Mouse (Mus musculus): ENCODE measurements at regions not wholly inside any gene's neighbourhood (a gene's known extent, or its start where the extent isn't known, plus 50 kb on each side); places are given as distances from the start of the nearest gene placed in this dataset.

- Histone ChIP-seq H3K9me3 (no peaks in the 10 kb centered on the region), H3K4me3 (no peak overlapping the region), H3K36me3 (no peaks in the 10 kb centered on the region), H3K27ac (no peak overlapping the region), H3K4me1 (peaks cover 43% of the 10 kb centered on the region), H3K27me3 (ENCODE audit: insufficient read depth, poor library complexity, severe bottlenecking) (peaks cover 4% of the 10 kb centered on the region; the same call in 1 of the 2 replicates)
- WGBS: 76% methylated on average over 4 of the region's 4 CpGs
- DNase-seq (ENCODE audit: low spot score): no peak
These were observed 186.8 kb upstream of the Lpp start for GRCm38 (mm10) chr16:24206461-24206861.

- 80% methylated on average over 5 of the region's 5 CpGs for WGBS
- Histone ChIP-seq H3K36me3 (no peaks in the 10 kb centered on the region), H3K4me3 (no peak overlapping the region), H3K27me3 (ENCODE audit: insufficient read depth, poor library complexity, severe bottlenecking) (peaks cover 4% of the 10 kb centered on the region; the same call in 1 of the 2 replicates), H3K4me1 (peaks cover 47% of the 10 kb centered on the region), H3K9me3 (no peaks in the 10 kb centered on the region), H3K27ac (no peak overlapping the region; the same call in 1 of the 2 replicates)
- DNase-seq (ENCODE audit: low spot score): no peak
These were observed 187.7 kb upstream of the Lpp start for GRCm38 (mm10) chr16:24205594-24205993.

- no peak overlapping the region for H3K27ac ChIP-seq
- H3K4me1 ChIP-seq: peaks cover 57% of the 10 kb centered on the region
- 77% methylated on average over 4 of the region's 4 CpGs for WGBS
- H3K36me3 ChIP-seq: no peaks in the 10 kb centered on the region
- DNase-seq (ENCODE audit: low spot score): no peak
- peaks cover 4% of the 10 kb centered on the region; the same call in 1 of the 2 replicates for H3K27me3 ChIP-seq (ENCODE audit: insufficient read depth, poor library complexity, severe bottlenecking)
- no peaks in the 10 kb centered on the region for H3K9me3 ChIP-seq
- H3K4me3 ChIP-seq: no peak overlapping the region
These were observed 189.1 kb upstream of the Lpp start for GRCm38 (mm10) chr16:24204064-24204730.

DNA sequence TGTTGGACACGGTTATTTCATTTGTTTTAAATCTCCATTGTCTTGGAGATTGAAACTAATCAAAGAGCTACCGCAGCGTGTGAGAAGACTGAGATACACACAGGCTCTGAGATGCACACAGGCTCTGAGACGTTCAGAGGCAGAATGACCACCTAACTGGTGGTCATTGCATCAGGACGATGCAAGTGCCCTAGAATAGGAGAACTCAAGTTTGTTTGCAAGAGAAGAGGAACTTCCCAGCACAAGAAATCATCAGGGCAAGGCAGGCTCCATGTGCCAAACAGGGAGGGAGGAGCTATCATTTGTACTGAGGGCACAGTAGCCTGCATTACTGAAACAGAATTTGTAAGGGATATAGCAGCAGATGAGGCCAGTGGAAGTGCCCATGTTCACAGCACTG is 190.7 kb upstream of the Lpp start:
- Histone ChIP-seq H3K4me3 (no peak overlapping the region), H3K27me3 (ENCODE audit: insufficient read depth, poor library complexity, severe bottlenecking) (no peaks in the 10 kb centered on the region), H3K4me1 (peaks cover 57% of the 10 kb centered on the region), H3K9me3 (no peaks in the 10 kb centered on the region), H3K27ac (peak overlapping the region; percentile 79; the same call in 1 of the 2 replicates), H3K36me3 (no peaks in the 10 kb centered on the region)
- no peak for DNase-seq (ENCODE audit: low spot score)
- WGBS: 80% methylated on average over 5 of the region's 5 CpGs

GRCm38 (mm10) chr16:24201455-24201854 is 191.9 kb upstream of the Lpp start:
- 48% methylated on average over 7 of the region's 7 CpGs for WGBS
- Histone ChIP-seq H3K4me1 (peaks cover 55% of the 10 kb centered on the region), H3K4me3 (no peak overlapping the region), H3K27ac (peak overlapping the region; percentile 79), H3K36me3 (no peaks in the 10 kb centered on the region), H3K27me3 (ENCODE audit: insufficient read depth, poor library complexity, severe bottlenecking) (no peaks in the 10 kb centered on the region), H3K9me3 (no peaks in the 10 kb centered on the region)
- DNase-seq (ENCODE audit: low spot score): no peak

DNA sequence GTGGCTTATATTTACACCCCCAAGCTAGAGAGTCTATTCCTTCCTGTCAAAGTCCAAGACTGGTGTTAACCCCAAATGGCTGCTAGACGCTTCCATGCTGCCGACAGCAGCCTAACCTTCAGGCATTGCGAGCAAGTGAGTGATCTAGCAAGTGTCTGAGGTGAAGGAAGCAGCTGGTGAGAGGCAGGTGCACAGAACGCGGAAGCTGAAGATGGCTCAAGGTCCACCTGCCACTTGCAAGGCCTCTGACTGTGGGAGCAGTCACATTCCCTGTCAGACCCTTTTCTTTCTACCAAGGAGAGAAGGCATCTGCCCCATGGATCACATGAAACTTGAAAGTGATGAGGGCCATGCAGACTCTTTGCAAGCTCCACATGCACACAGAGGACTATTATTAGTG is 193.1 kb upstream of the Lpp start:
- WGBS: 88% methylated on average over 5 of the region's 5 CpGs
- H3K4me3 ChIP-seq: no peak overlapping the region
- no peak overlapping the region for H3K27ac ChIP-seq
- H3K4me1 ChIP-seq: peaks cover 45% of the 10 kb centered on the region
- no peaks in the 10 kb centered on the region for H3K27me3 ChIP-seq (ENCODE audit: insufficient read depth, poor library complexity, severe bottlenecking)
- no peak for DNase-seq (ENCODE audit: low spot score)
- H3K9me3 ChIP-seq: no peaks in the 10 kb centered on the region
- H3K36me3 ChIP-seq: no peaks in the 10 kb centered on the region

GRCm38 (mm10) chr16:24199408-24200167 is 193.7 kb upstream of the Lpp start:
- no peak for DNase-seq (ENCODE audit: low spot score)
- no peak overlapping the region for H3K27ac ChIP-seq
- WGBS: 84% methylated on average over 18 of the region's 18 CpGs
- no peaks in the 10 kb centered on the region for H3K9me3 ChIP-seq
- H3K4me1 ChIP-seq: peaks cover 44% of the 10 kb centered on the region
- H3K27me3 ChIP-seq (ENCODE audit: insufficient read depth, poor library complexity, severe bottlenecking): no peaks in the 10 kb centered on the region
- H3K4me3 ChIP-seq: no peak overlapping the region
- no peaks in the 10 kb centered on the region for H3K36me3 ChIP-seq

GRCm38 (mm10) chr16:24198291-24198690 is 195.0 kb upstream of the Lpp start:
- no peak for DNase-seq (ENCODE audit: low spot score)
- Histone ChIP-seq H3K4me3 (no peak overlapping the region), H3K9me3 (no peaks in the 10 kb centered on the region), H3K27me3 (ENCODE audit: insufficient read depth, poor library complexity, severe bottlenecking) (no peaks in the 10 kb centered on the region), H3K4me1 (peaks cover 38% of the 10 kb centered on the region), H3K36me3 (no peaks in the 10 kb centered on the region), H3K27ac (no peak overlapping the region)

- no peak for DNase-seq (ENCODE audit: low spot score)
- WGBS: 80% methylated on average over 5 of the region's 5 CpGs
These were observed 195.7 kb upstream of the Lpp start for GRCm38 (mm10) chr16:24197618-24198017.

DNA sequence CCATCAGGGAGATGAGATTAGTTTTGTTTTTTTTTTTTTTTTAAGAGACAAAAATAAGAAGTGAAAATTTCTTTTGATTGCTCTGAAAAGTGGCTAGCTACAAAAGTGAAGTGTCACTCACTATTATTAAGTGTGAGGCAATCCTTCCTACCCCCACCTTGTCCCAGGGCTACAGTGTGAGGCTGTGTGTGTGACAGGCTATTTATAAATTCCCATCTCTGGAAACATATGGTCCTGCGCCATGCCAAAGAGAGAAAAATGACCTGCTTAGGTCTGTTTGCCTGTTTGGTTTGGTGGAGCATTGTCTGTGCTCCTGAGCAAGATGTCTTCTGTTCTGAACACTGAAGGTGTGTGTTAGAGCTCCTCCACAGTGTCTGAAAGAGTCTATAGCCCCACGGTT is 199.4 kb upstream of the Lpp start:
- H3K36me3 ChIP-seq: no peaks in the 10 kb centered on the region
- WGBS: 52% methylated on average over 2 of the region's 2 CpGs
- peaks cover 9% of the 10 kb centered on the region for H3K4me1 ChIP-seq
- no peaks in the 10 kb centered on the region for H3K9me3 ChIP-seq
- H3K27me3 ChIP-seq (ENCODE audit: insufficient read depth, poor library complexity, severe bottlenecking): no peaks in the 10 kb centered on the region
- H3K4me3 ChIP-seq: no peak overlapping the region
- no peak for DNase-seq (ENCODE audit: low spot score)
- no peak overlapping the region for H3K27ac ChIP-seq

More at GRCm38 (mm10) chr16:24197618-24198017, 195.7 kb upstream of the Lpp start:
- Histone ChIP-seq H3K36me3 (no peaks in the 10 kb centered on the region), H3K4me1 (peaks cover 35% of the 10 kb centered on the region), H3K4me3 (no peak overlapping the region), H3K27ac (no peak overlapping the region), H3K27me3 (ENCODE audit: insufficient read depth, poor library complexity, severe bottlenecking) (no peaks in the 10 kb centered on the region), H3K9me3 (no peaks in the 10 kb centered on the region)

GRCm38 (mm10) chr16:24193251-24193873 is 199.9 kb upstream of the Lpp start:
- WGBS: 62% methylated on average over 15 of the region's 15 CpGs
- Histone ChIP-seq H3K36me3 (no peaks in the 10 kb centered on the region), H3K27ac (no peak overlapping the region), H3K4me3 (no peak overlapping the region), H3K27me3 (ENCODE audit: insufficient read depth, poor library complexity, severe bottlenecking) (no peaks in the 10 kb centered on the region), H3K4me1 (peaks cover 9% of the 10 kb centered on the region), H3K9me3 (no peaks in the 10 kb centered on the region)
- no peak for DNase-seq (ENCODE audit: low spot score)

- WGBS: 70% methylated on average over 1 of the region's 1 CpGs
- DNase-seq (ENCODE audit: low spot score): no peak
- Histone ChIP-seq H3K36me3 (no peaks in the 10 kb centered on the region), H3K27me3 (ENCODE audit: insufficient read depth, poor library complexity, severe bottlenecking) (no peaks in the 10 kb centered on the region), H3K27ac (no peak overlapping the region), H3K4me1 (peaks cover 12% of the 10 kb centered on the region), H3K9me3 (no peaks in the 10 kb centered on the region), H3K4me3 (no peak overlapping the region)
These were observed 201.3 kb upstream of the Lpp start for GRCm38 (mm10) chr16:24192013-24192412.

DNA sequence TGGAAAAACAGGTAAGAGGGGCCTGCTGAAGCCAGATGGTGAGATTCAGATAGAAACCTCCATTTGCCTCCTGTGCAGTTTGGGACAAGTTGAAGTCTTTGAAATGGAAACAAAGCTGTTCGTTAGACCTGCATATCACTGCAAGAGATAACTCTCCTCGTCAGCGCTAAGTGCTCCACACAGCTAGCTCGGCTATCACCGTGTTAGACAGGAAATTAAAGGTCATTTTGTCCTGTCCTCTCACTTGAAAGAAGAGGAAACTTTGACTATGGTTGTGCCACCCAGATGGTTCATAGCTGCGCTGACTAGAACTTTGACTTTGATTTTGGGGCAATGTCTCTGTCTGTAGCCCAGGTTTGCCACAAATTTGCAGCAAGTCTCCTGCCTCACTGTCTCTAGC is 198.5 kb upstream of the Bcl6 start:
- Histone ChIP-seq H3K36me3 (no peaks in the 10 kb centered on the region), H3K27ac (no peak overlapping the region), H3K27me3 (ENCODE audit: insufficient read depth, poor library complexity, severe bottlenecking) (no peaks in the 10 kb centered on the region), H3K4me3 (no peak overlapping the region), H3K4me1 (peaks cover 17% of the 10 kb centered on the region; the same call in 1 of the 2 replicates), H3K9me3 (no peaks in the 10 kb centered on the region)
- 30% methylated on average over 6 of the region's 6 CpGs for WGBS
- DNase-seq (ENCODE audit: low spot score): no peak

Measured in heart, embryonic 10.5 days (tissue).